Mouse (Mus musculus) spleen, adult 2 months (tissue): ENCODE measurements around the gene Ift81. TPM values are rescaled to one million over a fixed set of nuclear protein-coding genes. Genes with fewer than 3 reads are reported as not detected.

ENCODE experiments used
- DNase-seq, 2 experiments: peaks; one replicate each; pipeline versions ENCODE4 v3.0.0 to v3.0.0-alpha.2; 2012 to 2021; ENCODE audit warnings: low spot score in 2 of 2, low read depth in 1 of 2
- H3K27ac ChIP-seq: fragments of 200-500 bp; 2 replicates; pipeline ENCODE4 v1.5.1; 2012; ENCODE audit warnings: low read length, inconsistent platforms; ENCODE audit not compliant: insufficient read depth
- H3K27me3 ChIP-seq: fragments of 200-500 bp; 2 replicates; pipeline ENCODE4 v1.6.1; 2012; ENCODE audit warnings: mild to moderate bottlenecking, moderate library complexity, low read length, inconsistent platforms; ENCODE audit not compliant: control insufficient read depth, insufficient read depth
- H3K36me3 ChIP-seq: fragments of 200-500 bp; 2 replicates; pipeline ENCODE4 v1.6.1; 2012; ENCODE audit warnings: mild to moderate bottlenecking, low read length, inconsistent platforms; ENCODE audit not compliant: control insufficient read depth, insufficient read depth
- H3K4me1 ChIP-seq: fragments of 200-500 bp; 2 replicates; pipeline ENCODE4 v1.6.1; 2011; ENCODE audit warnings: inconsistent platforms; ENCODE audit not compliant: control insufficient read depth, insufficient read depth, insufficient read length
- H3K4me3 ChIP-seq: fragments of 200-500 bp; 2 replicates; pipeline ENCODE4 v1.5.1; 2011; ENCODE audit warnings: mild to moderate bottlenecking, inconsistent platforms; ENCODE audit not compliant: insufficient read depth, insufficient read length; ENCODE audit errors: extremely low read depth
- CTCF ChIP-seq: fragments of 200-500 bp; IDR thresholded peaks from 2 replicates; pipeline ENCODE4 v1.5.1; 2011; ENCODE audit warnings: mild to moderate bottlenecking, inconsistent platforms; ENCODE audit not compliant: insufficient read depth, insufficient read length, insufficient replicate concordance; ENCODE audit errors: extremely low read depth
- POLR2A ChIP-seq: fragments of 200-500 bp; IDR thresholded peaks from 2 replicates; pipeline ENCODE4 v1.6.1; 2011; ENCODE audit warnings: low read depth, low read length, inconsistent platforms
- WGBS: fragments of 180-500 bp; shearing (Covaris S2); methylation state at CpG from one replicate; pipeline ENCODE4 v1.1.7; 2018; 5-methylcytosine and 5-hydroxymethylcytosine counted together
- polyA plus RNA-seq: library from polyadenylated mRNA; depleted of rRNA; stranded (reverse); fragments of >200 nt; gene quantifications from 2 replicates; pipeline ENCODE4 v1.2.3, GENCODE M21; 2012

Ift81 gene
- polyA plus RNA-seq, 1 experiment = 0.34 TPM

DNA sequence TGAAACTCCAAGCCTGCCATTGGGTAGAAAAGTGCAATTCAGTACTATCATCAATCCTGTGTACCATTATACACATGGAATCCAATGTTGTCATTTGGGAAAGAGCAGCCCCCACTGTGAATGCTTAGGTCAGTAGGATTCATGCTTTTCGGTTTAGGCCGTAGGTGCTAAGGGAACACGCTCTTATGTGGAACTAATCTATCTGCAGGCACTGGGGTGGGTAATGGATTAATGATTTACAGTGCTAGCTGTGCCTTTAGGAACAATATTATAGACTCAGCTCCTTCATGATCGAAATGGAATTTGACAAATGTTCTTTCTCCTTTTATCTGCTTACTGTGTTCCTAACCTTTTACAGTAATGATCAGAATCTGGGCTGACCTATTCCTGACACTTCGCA, 30.2 kb downstream of the Ift81 start:
- H3K27me3 ChIP-seq = no peaks in the 10 kb centered on the region
- no peaks in the 10 kb centered on the region for H3K36me3 ChIP-seq
- no peak overlapping the region for H3K27ac ChIP-seq
- DNase-seq = no peak
- H3K4me1 ChIP-seq = no peaks in the 10 kb centered on the region
- no peak overlapping the region for H3K4me3 ChIP-seq
- WGBS = 93% methylated on average over 5 of the region's 5 CpGs
- TF ChIP-seq POLR2A = no peak
- no peak for TF ChIP-seq CTCF

DNA sequence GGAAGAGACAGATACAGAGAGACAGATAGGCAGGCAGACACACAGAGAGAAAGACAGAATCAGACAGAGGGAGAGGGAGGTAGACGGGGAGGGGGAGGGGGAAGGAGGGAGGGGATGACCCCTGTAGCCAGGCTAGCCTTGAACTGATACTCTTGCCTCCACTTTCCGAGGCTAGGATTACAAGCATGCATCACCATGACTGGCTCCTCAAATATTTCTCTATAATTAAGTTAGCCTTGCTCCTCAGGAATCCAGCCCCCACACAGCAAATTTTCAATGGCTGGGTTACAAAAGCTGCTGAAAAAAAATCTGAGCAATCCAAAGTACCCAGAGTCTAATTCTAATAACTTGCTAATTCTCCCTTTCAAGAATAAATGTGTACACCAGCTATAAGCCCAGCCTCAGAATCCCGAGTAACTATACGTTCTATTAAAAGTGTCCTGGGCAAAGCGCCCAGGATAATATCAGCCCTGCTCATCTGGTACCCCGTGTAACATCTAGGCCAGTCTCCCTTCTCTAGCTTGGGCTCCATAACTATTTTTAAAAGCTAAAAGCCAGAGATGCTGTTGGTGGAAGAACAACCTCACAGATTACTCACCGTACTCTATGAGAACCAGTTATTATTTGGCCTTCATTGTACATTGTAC, 37.5 kb downstream of the Ift81 start:
- no peak for TF ChIP-seq POLR2A
- no peak for TF ChIP-seq CTCF
- H3K27ac ChIP-seq = no peak overlapping the region
- no peaks in the 10 kb centered on the region for H3K27me3 ChIP-seq
- H3K4me1 ChIP-seq = no peaks in the 10 kb centered on the region
- no peak overlapping the region for H3K4me3 ChIP-seq
- no peak for DNase-seq
- H3K36me3 ChIP-seq = no peaks in the 10 kb centered on the region
- 81% methylated on average over 7 of the region's 7 CpGs for WGBS

DNA sequence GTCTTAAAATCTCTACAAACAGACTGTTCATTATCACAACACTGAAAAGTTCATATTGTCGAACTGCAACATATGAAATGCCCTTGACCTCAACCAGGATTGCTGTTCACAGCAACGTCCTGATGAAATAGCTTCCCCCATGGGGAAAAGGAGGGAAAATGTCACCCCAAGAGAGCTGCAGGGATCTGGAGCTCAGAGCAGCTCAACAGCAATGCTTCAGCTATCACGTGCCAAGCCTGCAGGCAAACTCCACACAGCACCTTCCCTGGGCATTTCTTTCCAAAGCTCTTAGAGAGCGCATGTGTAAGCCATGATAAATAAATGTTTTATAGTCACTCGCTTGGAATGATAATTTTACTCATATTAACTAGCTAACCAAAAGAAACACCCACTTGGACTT, 42.3 kb downstream of the Ift81 start:
- Histone ChIP-seq H3K36me3 (no peaks in the 10 kb centered on the region), H3K27ac (no peak overlapping the region), H3K4me3 (no peak overlapping the region), H3K4me1 (no peaks in the 10 kb centered on the region), H3K27me3 (no peaks in the 10 kb centered on the region)
- DNase-seq = no peak
- no peak for TF ChIP-seq POLR2A
- no peak for TF ChIP-seq CTCF
- WGBS = 87% methylated on average over 5 of the region's 5 CpGs

DNA sequence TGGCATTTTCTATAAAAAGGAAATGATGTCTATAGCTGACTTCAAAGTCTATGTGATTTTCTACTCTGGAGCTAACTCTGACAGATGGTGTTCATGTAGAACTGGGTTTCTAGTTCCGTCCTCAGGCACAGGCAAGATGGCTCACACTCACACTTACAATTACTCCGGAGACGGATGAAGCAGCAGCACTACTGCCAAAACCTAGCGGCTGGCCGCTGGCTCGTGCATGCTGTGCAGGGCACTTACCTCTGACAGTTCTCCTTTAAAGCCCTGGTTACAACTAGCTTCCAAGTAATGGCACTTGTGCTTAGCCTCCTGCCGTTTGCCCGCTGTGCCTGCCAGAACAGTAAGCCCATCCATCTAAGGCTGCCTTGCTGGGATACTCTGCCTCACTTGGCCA, 47.7 kb downstream of the Ift81 start:
- DNase-seq = no peak
- Histone ChIP-seq H3K4me1 (no peaks in the 10 kb centered on the region), H3K27ac (no peak overlapping the region), H3K27me3 (no peaks in the 10 kb centered on the region), H3K36me3 (no peaks in the 10 kb centered on the region), H3K4me3 (no peak overlapping the region)
- TF ChIP-seq CTCF (no peak), POLR2A (no peak)
- 89% methylated on average over 8 of the region's 8 CpGs for WGBS

DNA sequence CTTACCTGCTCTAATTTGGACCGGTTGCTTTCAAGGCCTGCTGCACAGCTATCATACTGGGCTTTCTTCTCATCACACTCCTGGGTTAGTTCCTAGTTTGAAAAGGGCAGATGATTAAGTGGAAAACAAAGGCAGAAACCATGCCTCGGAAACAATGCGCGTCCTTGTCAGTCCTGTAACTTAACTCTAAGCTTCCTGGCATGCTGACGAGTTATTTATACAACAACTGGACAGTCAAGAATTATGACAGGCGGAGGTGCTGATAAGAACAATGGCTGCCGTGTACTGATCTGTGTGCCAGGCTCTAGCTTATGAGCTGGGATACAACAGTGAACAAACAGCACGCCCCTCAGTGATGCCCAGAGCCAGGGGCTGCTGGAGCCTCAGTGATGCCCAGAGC, 53.7 kb downstream of the Ift81 start:
- no peak for TF ChIP-seq CTCF
- no peak for TF ChIP-seq POLR2A
- 85% methylated on average over 8 of the region's 8 CpGs for WGBS
- no peaks in the 10 kb centered on the region for H3K27me3 ChIP-seq
- no peak overlapping the region for H3K4me3 ChIP-seq
- DNase-seq = no peak
- no peaks in the 10 kb centered on the region for H3K36me3 ChIP-seq
- H3K4me1 ChIP-seq = no peaks in the 10 kb centered on the region
- H3K27ac ChIP-seq = no peak overlapping the region

DNA sequence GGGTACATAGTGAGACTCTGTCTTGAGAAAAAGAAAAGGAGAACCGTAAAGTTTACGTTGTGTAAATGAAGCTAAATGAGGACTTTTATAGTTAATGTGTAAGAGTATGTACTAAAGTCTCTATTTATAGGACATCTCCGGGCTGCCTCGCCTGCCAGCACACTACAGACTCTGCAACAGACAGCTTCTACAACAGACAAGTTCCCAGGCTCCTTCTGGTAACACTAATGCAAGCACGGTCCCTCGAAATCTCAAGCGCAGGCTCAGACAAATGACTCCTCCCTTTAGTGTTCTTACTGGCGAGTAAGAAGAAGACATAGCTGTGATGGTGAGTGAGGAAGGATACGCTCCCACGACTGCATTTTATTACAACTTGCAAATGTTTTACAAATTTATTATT, 56.2 kb downstream of the Ift81 start:
- WGBS = 94% methylated on average over 10 of the region's 10 CpGs
- no peaks in the 10 kb centered on the region for H3K36me3 ChIP-seq
- TF ChIP-seq CTCF (no peak), POLR2A (no peak)

DNA sequence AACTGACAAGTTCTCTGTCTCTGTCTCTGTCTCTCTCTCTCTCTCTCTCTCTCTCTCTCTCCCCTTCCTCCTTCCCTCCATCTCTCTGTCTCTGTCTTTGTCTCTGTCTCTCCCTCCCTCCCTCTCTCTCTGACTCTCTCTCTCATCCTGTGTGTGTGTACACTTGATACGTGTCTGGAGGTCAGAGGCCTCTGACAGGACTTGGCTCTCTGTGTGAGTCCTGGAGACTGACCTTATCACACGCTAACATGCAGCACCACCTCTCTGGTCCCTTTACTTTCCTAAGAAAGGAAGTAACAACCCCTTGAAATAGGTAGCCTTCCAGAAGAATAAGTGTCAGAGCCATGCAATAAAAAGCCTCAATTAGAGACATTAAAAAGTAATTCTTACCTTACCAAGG, 59.2 kb downstream of the Ift81 start:
- no peak overlapping the region for H3K27ac ChIP-seq
- no peak overlapping the region for H3K4me3 ChIP-seq
- H3K4me1 ChIP-seq = no peaks in the 10 kb centered on the region
- no peaks in the 10 kb centered on the region for H3K36me3 ChIP-seq
- DNase-seq = no peak
- H3K27me3 ChIP-seq = no peaks in the 10 kb centered on the region
- WGBS = 80% methylated on average over 2 of the region's 2 CpGs
- TF ChIP-seq CTCF (no peak), POLR2A (no peak)

More for the DNA sequence above, 56.2 kb downstream of the Ift81 start:
- Histone ChIP-seq H3K4me1 (no peaks in the 10 kb centered on the region), H3K27ac (no peak overlapping the region), H3K4me3 (no peak overlapping the region), H3K27me3 (no peaks in the 10 kb centered on the region)
- DNase-seq = no peak
